Mouse (Mus musculus): Measurements from ENCODE around the gene Fam118a. TPM values are rescaled to one million over a fixed set of nuclear protein-coding genes. Genes with fewer than 3 reads are reported as not detected.
A peak's percentile ranks its signal among the peaks of the same experiment; 100 is the strongest.

Gene Fam118a
- polyA plus RNA-seq, 1 experiment from 2014 or later = 17.4 TPM

DNA sequence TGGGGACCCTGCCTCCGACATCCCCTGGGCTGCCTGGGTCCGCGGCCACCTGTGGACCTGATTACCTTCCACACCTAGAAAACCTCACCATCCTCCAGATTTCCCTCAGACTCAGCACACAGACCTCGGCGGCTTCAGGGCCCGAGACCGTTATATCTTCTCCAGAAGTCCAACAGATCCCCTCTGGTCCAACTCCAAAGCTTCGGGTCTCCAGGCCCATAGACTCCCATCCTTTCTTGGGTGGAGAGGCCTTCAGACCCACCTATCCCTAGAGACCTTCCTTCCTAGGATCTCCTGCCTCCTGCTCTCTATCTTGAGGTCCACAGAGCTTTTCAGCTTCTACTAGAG, 8.6 kb downstream of the Fam118a start:
- Histone ChIP-seq H3K36me3 (ENCODE audit: control insufficient read depth, insufficient read depth, low read length) (no peaks in the 10 kb centered on the region; the same call in 1 of the 2 replicates), H3K4me1 (ENCODE audit: control insufficient read depth in 2 of 2, insufficient read depth in 2 of 2, low read length in 2 of 2) (peaks cover 13 to 28% of the 10 kb centered on the region in 2 experiments), H3K27ac (replicated peaks in 1 of 2; ENCODE audit: control insufficient read depth in 1 of 2, insufficient read depth in 1 of 2, low read depth in 2 of 2, low read length in 2 of 2) (no peak overlapping the region), H3K9ac (ENCODE audit: low read length) (peak overlapping the region; percentile 80), H3K9me3 (ENCODE audit: control insufficient read depth, low read length) (0 out of 2 replicates have a peak, but pooled peaks cover 3% of the 10 kb centered on the region), H3K4me2 (ENCODE audit: low read length) (peak overlapping the region; percentile 89), H3K27me3 (ENCODE audit: control insufficient read depth, insufficient read depth, low read length) (peaks cover 5% of the 10 kb centered on the region; the same call in 1 of the 2 replicates), H3K4me3 (ENCODE audit: control insufficient read depth in 1 of 2, insufficient read depth in 1 of 2, low read depth in 1 of 2, low read length in 2 of 2) (peak overlapping the region; percentile 63 to 81)
- 3% methylated on average over 8 of the region's 8 CpGs for WGBS
- ATAC-seq (ENCODE audit: insufficient number of reproducible peaks, insufficient read depth, low FRiP score, low read depth) = no peak

DNA sequence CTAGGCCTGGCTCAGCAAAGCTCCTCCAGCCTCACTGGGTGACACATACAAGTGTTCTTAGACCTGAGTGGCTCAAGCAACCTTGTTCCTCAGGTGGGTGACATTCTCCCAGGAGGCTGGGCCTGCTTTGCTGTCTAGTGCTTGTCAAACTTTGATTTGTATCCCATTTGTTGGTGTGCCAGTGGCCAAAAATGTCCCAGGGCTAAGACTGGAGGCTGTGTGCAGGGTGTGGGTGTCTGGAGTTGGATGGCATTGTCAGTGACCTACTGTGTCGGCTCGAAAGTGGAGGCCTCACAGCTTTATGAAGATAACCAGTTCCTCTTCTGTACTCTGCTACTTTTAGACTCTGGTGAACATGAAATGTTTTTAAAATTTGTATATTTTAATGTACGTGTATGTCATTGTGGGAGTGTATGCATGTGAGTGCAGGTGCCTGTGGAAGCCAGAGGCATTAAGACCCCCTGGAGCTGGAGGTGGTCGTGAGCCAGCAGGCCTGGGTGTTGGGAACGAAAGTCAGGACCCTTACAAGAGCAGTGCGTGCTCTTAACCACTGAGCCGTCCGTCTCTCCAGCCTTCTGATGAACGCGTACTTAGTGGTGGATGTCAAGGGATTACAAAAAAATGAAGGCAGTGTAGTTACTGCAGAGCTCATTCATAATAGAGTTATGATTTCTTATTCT, 12.9 kb downstream of the Fam118a start:
- H3K9me3 ChIP-seq (ENCODE audit: control insufficient read depth, low read length) = no peaks in the 10 kb centered on the region
- 63% methylated on average over 10 of the region's 10 CpGs for WGBS
- no peak overlapping the region for H3K9ac ChIP-seq (ENCODE audit: low read length)
- peaks cover 14% of the 10 kb centered on the region for H3K36me3 ChIP-seq (ENCODE audit: control insufficient read depth, insufficient read depth, low read length)
- ATAC-seq (ENCODE audit: insufficient number of reproducible peaks, insufficient read depth, low FRiP score, low read depth) = no peak
- H3K4me1 ChIP-seq (ENCODE audit: control insufficient read depth in 2 of 2, insufficient read depth in 2 of 2, low read length in 2 of 2) = peaks cover 20 to 38% of the 10 kb centered on the region in 2 experiments
- no peak overlapping the region for H3K4me3 ChIP-seq (ENCODE audit: control insufficient read depth in 1 of 2, insufficient read depth in 1 of 2, low read depth in 1 of 2, low read length in 2 of 2)
- H3K27me3 ChIP-seq (ENCODE audit: control insufficient read depth, insufficient read depth, low read length) = no peaks in the 10 kb centered on the region
- H3K4me2 ChIP-seq (ENCODE audit: low read length) = no peak overlapping the region
- peak overlapping the region; percentile 62 to 64 for H3K27ac ChIP-seq (replicated peaks in 1 of 2; ENCODE audit: control insufficient read depth in 1 of 2, insufficient read depth in 1 of 2, low read depth in 2 of 2, low read length in 2 of 2)

DNA sequence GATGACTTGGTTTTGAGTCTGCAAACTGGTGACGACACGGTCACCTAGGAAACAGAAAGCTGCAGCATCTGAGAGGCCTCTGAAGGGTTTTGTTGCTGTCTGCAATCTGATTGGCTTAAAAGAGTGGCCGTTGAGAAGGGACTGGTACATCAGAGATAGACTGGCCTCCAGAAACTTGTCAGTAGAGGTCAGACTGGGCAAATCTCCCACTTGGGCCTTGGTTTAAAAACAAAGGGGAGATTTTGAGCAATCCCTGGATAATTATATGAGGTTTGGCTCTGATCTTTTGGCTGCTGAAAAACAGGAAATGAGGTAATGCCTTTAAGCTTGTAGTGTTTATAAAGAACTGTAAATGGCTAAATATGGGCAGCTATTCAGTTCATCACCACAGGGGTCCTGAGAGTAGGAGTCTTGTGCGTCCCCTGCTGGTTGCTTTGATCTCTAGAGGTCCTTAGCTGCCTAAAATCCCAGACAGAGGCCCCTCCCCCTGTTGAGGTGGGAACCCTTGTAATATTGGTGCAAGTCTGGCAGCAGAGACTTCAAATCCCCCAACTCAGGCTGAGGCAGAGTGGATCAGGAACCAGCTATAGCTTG, 13.7 kb downstream of the Fam118a start:
- H3K4me2 ChIP-seq (ENCODE audit: low read length) = peak overlapping the region; percentile 11; the same call in 1 of the 2 replicates
- no peaks in the 10 kb centered on the region for H3K27me3 ChIP-seq (ENCODE audit: control insufficient read depth, insufficient read depth, low read length)
- peak; percentile 65 for ATAC-seq (ENCODE audit: insufficient number of reproducible peaks, insufficient read depth, low FRiP score, low read depth)
- H3K9ac ChIP-seq (ENCODE audit: low read length) = no peak overlapping the region; the same call in 1 of the 2 replicates
- peaks cover 21% of the 10 kb centered on the region for H3K36me3 ChIP-seq (ENCODE audit: control insufficient read depth, insufficient read depth, low read length)
- H3K4me1 ChIP-seq (ENCODE audit: control insufficient read depth in 2 of 2, insufficient read depth in 2 of 2, low read length in 2 of 2) = peaks cover 19 to 36% of the 10 kb centered on the region in 2 experiments
- WGBS = 9% methylated on average over 4 of the region's 4 CpGs
- no peaks in the 10 kb centered on the region for H3K9me3 ChIP-seq (ENCODE audit: control insufficient read depth, low read length)
- peak overlapping the region; percentile 72 to 78 for H3K27ac ChIP-seq (replicated peaks in 1 of 2; ENCODE audit: control insufficient read depth in 1 of 2, insufficient read depth in 1 of 2, low read depth in 2 of 2, low read length in 2 of 2)
- H3K4me3 ChIP-seq (ENCODE audit: control insufficient read depth in 1 of 2, insufficient read depth in 1 of 2, low read depth in 1 of 2, low read length in 2 of 2) = no peak overlapping the region

DNA sequence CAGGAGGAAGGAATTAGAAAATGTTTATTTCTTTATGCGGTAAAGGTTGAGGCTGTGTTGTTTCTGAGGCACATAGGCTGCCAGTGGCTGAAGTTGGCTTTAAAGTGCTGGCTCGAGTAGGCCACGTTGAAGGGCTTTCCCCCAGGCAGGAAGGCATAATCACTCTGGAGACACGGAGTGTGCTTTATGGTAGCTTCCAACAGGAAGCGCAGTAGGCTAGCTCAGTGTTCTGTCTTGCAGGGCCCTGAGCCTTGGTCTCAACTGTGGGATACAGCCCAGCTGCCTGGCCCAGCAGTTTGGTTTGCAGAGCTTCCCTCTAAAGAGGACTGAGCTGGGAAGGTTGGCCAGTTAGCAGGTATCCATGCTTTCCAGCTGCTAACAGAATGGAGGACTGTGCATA, 14.4 kb downstream of the Fam118a start:
- H3K9ac ChIP-seq (ENCODE audit: low read length) = peak overlapping the region; percentile 21

DNA sequence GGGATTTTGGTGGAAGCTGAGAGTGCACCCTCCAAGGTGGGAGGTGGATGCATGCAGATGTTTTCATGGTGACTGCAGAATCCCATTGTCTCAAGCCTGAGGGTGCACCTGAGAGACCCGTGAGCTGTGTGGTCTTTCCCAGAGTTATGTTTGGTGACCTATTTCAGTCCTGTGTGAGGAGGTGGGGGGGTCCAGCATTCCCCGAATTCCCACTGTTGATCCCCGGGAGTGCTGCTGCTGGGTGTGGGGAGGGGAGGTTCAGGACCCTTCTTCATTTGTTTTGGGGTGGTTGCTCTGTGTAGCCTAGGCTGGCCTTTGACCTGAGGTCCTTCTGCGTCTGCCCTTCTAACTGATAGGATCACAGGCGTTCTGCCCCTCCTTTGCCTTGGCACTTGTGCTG, 15.0 kb downstream of the Fam118a start:
- ATAC-seq (ENCODE audit: insufficient number of reproducible peaks, insufficient read depth, low FRiP score, low read depth) = no peak
- no peak overlapping the region; the same call in 1 of the 2 replicates for H3K9ac ChIP-seq (ENCODE audit: low read length)
- no peak overlapping the region for H3K4me3 ChIP-seq (ENCODE audit: control insufficient read depth in 1 of 2, insufficient read depth in 1 of 2, low read depth in 1 of 2, low read length in 2 of 2)
- H3K4me1 ChIP-seq (ENCODE audit: control insufficient read depth in 2 of 2, insufficient read depth in 2 of 2, low read length in 2 of 2) = peaks cover 15 to 32% of the 10 kb centered on the region in 2 experiments
- peaks cover 34% of the 10 kb centered on the region for H3K36me3 ChIP-seq (ENCODE audit: control insufficient read depth, insufficient read depth, low read length)
- no peaks in the 10 kb centered on the region for H3K27me3 ChIP-seq (ENCODE audit: control insufficient read depth, insufficient read depth, low read length)
- WGBS = 71% methylated on average over 5 of the region's 5 CpGs
- no peak overlapping the region; the same call in 1 of the 2 replicates for H3K4me2 ChIP-seq (ENCODE audit: low read length)
- no peaks in the 10 kb centered on the region for H3K9me3 ChIP-seq (ENCODE audit: control insufficient read depth, low read length)
- H3K27ac ChIP-seq (replicated peaks in 1 of 2; ENCODE audit: control insufficient read depth in 1 of 2, insufficient read depth in 1 of 2, low read depth in 2 of 2, low read length in 2 of 2) = peak overlapping the region in 1 of 2 experiments; percentile 72; a peak in 1 of 4 replicates

More for the DNA sequence above, 14.4 kb downstream of the Fam118a start:
- Histone ChIP-seq H3K4me1 (ENCODE audit: control insufficient read depth in 2 of 2, insufficient read depth in 2 of 2, low read length in 2 of 2) (peaks cover 15 to 32% of the 10 kb centered on the region in 2 experiments), H3K4me2 (ENCODE audit: low read length) (peak overlapping the region; percentile 11; the same call in 1 of the 2 replicates), H3K9me3 (ENCODE audit: control insufficient read depth, low read length) (no peaks in the 10 kb centered on the region), H3K27ac (replicated peaks in 1 of 2; ENCODE audit: control insufficient read depth in 1 of 2, insufficient read depth in 1 of 2, low read depth in 2 of 2, low read length in 2 of 2) (peak overlapping the region; percentile 72 to 78), H3K36me3 (ENCODE audit: control insufficient read depth, insufficient read depth, low read length) (peaks cover 27% of the 10 kb centered on the region), H3K4me3 (ENCODE audit: control insufficient read depth in 1 of 2, insufficient read depth in 1 of 2, low read depth in 1 of 2, low read length in 2 of 2) (no peak overlapping the region), H3K27me3 (ENCODE audit: control insufficient read depth, insufficient read depth, low read length) (no peaks in the 10 kb centered on the region)
- ATAC-seq (ENCODE audit: insufficient number of reproducible peaks, insufficient read depth, low FRiP score, low read depth) = no peak
- 51% methylated on average over 5 of the region's 5 CpGs for WGBS

DNA sequence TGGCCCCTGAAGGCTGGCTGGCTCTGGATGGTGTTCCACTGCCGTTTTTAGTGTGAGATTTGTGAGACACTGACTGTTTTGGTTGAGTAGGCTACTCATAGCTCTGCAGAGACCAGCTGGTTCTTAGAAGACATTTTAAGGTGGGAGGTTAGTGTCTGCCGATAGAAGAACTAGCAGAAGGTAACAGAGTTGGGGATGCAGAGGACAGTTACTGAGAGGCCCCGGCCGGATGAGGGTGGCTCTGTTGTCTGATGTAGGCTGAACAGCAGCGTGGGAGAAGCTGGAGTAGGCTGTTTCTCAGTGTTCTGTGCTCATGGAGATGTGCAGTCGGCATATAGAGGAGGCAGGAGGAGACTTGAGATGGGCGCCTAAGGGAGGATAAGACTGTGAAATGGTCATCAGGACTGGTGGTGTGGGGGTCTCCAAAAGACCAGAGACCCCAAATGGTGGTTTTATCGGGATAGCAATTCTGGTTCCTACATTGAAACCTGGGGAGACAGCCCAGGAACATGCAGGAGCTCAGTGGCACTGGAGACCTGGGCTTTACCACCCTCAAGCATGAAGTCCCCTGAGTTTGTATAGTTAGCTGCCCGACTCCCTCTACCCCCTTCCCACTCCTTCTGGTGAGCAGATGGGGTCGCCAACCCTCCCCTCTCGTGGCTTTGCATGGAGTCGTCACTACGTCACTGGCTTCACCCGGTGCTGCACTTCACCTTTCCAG, 17.6 kb downstream of the Fam118a start:
- Histone ChIP-seq H3K36me3 (ENCODE audit: control insufficient read depth, insufficient read depth, low read length) (peaks cover 60% of the 10 kb centered on the region), H3K27ac (replicated peaks in 1 of 2; ENCODE audit: control insufficient read depth in 1 of 2, insufficient read depth in 1 of 2, low read depth in 2 of 2, low read length in 2 of 2) (no peak overlapping the region), H3K4me3 (ENCODE audit: control insufficient read depth in 1 of 2, insufficient read depth in 1 of 2, low read depth in 1 of 2, low read length in 2 of 2) (no peak overlapping the region), H3K27me3 (ENCODE audit: control insufficient read depth, insufficient read depth, low read length) (no peaks in the 10 kb centered on the region), H3K9ac (ENCODE audit: low read length) (no peak overlapping the region), H3K9me3 (ENCODE audit: control insufficient read depth, low read length) (no peaks in the 10 kb centered on the region), H3K4me2 (ENCODE audit: low read length) (no peak overlapping the region), H3K4me1 (ENCODE audit: control insufficient read depth in 2 of 2, insufficient read depth in 2 of 2, low read length in 2 of 2) (peaks cover 14 to 24% of the 10 kb centered on the region in 2 experiments)
- WGBS = 88% methylated on average over 14 of the region's 14 CpGs
- ATAC-seq (ENCODE audit: insufficient number of reproducible peaks, insufficient read depth, low FRiP score, low read depth) = no peak

DNA sequence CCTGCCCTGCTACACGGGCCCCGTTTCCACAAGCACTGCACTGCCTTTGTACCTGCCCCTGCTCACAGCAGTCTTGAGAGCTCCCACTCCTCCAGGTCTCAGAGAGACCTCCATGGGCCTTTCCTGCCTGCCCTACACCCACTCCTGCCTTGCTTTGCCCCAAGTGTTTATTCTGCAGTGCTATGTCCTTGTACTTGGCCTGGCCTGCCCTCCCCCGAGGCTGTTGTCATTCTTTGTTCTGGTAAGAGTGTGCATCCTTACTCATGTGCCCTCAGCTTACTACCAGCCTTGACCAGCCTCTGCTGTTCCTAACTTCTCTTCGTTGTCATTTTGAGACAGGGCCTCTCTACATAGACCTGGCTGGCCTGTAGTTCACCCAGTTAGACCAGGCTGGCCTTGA, 19.1 kb downstream of the Fam118a start:
- Histone ChIP-seq H3K9me3 (ENCODE audit: control insufficient read depth, low read length) (no peaks in the 10 kb centered on the region), H3K36me3 (ENCODE audit: control insufficient read depth, insufficient read depth, low read length) (peaks cover 74% of the 10 kb centered on the region), H3K4me1 (ENCODE audit: control insufficient read depth in 2 of 2, insufficient read depth in 2 of 2, low read length in 2 of 2) (peaks cover 7 to 10% of the 10 kb centered on the region in 2 experiments; a peak in 3 of 4 replicates), H3K4me3 (ENCODE audit: control insufficient read depth in 1 of 2, insufficient read depth in 1 of 2, low read depth in 1 of 2, low read length in 2 of 2) (no peak overlapping the region), H3K9ac (ENCODE audit: low read length) (no peak overlapping the region), H3K27ac (replicated peaks in 1 of 2; ENCODE audit: control insufficient read depth in 1 of 2, insufficient read depth in 1 of 2, low read depth in 2 of 2, low read length in 2 of 2) (no peak overlapping the region), H3K4me2 (ENCODE audit: low read length) (no peak overlapping the region), H3K27me3 (ENCODE audit: control insufficient read depth, insufficient read depth, low read length) (no peaks in the 10 kb centered on the region)
- WGBS = 88% methylated on average over 4 of the region's 4 CpGs
- ATAC-seq (ENCODE audit: insufficient number of reproducible peaks, insufficient read depth, low FRiP score, low read depth) = no peak

Data from heart, embryonic 14.5 days (tissue).